In genomic region chr5:73777282-73777921, GRCm38 (mm10) we compare ENCODE assay signal across 9 mouse cellular contexts.
DNase-seq lines count a peak whose midpoint lies in the region; ATAC-seq and TF ChIP-seq lines count a peak whose summit lies in the region.
"Had no signal": no experiment of that assay in that cellular context is flagged by ENCODE, and none has a peak within 500 bp of the region (broad histone marks: within the 10 kb centered on the region; RNA-seq: fewer than 3 reads in every experiment).

No protein-coding gene starts in this region.

- peak; percentile 15 for DNase-seq in liver, adult 2 months (ENCODE audit: extremely low read depth, low read depth, low spot score)
- DNase-seq in liver, embryonic 11.5 days (ENCODE audit: low spot score), result no peak
- DNase-seq in heart, postnatal 10 days, result peak; percentile 84 to 85
- peak; percentile 14 for DNase-seq in urinary bladder, postnatal 10 days (ENCODE audit: low spot score)
- no peak for DNase-seq in cerebellum, postnatal 14 days
- DNase-seq in frontal cortex, postnatal 10 days (ENCODE audit: low spot score in 2 of 2), result no peak
- no peak for DNase-seq in embryo, embryonic 10 days (ENCODE audit: low spot score)

- no peaks in the 10 kb centered on the region for H3K79me2 ChIP-seq in liver, adult 2 months (ENCODE audit: control insufficient read depth, insufficient read depth, low read length)

- no peak for TF ChIP-seq CTCF in liver, adult 2 months (IDR thresholded peaks at IDR 0.05; ENCODE audit: low read depth, low read length)

- no peak for ATAC-seq in liver, embryonic 11.5 days (replicated peaks; ENCODE audit: low FRiP score)
- ATAC-seq in limb, embryonic 12.5 days (ENCODE audit: insufficient number of reproducible peaks, insufficient read depth, low FRiP score, low TSS enrichment, low read depth), result no peak

- H3K27me3 ChIP-seq in liver, adult 2 months (ENCODE audit: control insufficient read depth, insufficient read depth, low read length), result no peaks in the 10 kb centered on the region
- H3K27me3 ChIP-seq in liver, embryonic 11.5 days (replicated peaks; ENCODE audit: control insufficient read depth, insufficient read depth, low read length), result no peaks in the 10 kb centered on the region
- no peaks in the 10 kb centered on the region for H3K27me3 ChIP-seq in limb, embryonic 12.5 days

- no peak overlapping the region for H3K27ac ChIP-seq in liver, adult 2 months (replicated peaks; ENCODE audit: insufficient read depth, low read depth, low read length)
- H3K27ac ChIP-seq in liver, embryonic 11.5 days (ENCODE audit: low read depth, low read length), result no peak overlapping the region
- H3K27ac ChIP-seq in limb, embryonic 12.5 days, result peak overlapping the region; percentile 45; the same call in 1 of the 2 replicates

- no peaks in the 10 kb centered on the region for H3K36me3 ChIP-seq in liver, adult 2 months (ENCODE audit: control insufficient read depth, insufficient read depth, low read length)
- no peaks in the 10 kb centered on the region for H3K36me3 ChIP-seq in liver, embryonic 11.5 days (ENCODE audit: control insufficient read depth, insufficient read depth, low read length)
- no peaks in the 10 kb centered on the region for H3K36me3 ChIP-seq in limb, embryonic 12.5 days

- H3K9me3 ChIP-seq in liver, embryonic 11.5 days (ENCODE audit: control insufficient read depth, low read length), result no peaks in the 10 kb centered on the region
- peaks cover 14% of the 10 kb centered on the region; the same call in 1 of the 2 replicates for H3K9me3 ChIP-seq in limb, embryonic 12.5 days

- 87% methylated on average over 9 of the region's 9 CpGs for WGBS in liver, adult 2 months
- 79% methylated on average over 9 of the region's 9 CpGs for WGBS in liver, embryonic 11.5 days
- WGBS in limb, embryonic 12.5 days, result 60% methylated on average over 9 of the region's 9 CpGs

- H3K4me3 ChIP-seq in liver, adult 2 months (ENCODE audit: insufficient read depth, low read depth, low read length), result no peak overlapping the region
- H3K4me3 ChIP-seq in liver, embryonic 11.5 days (ENCODE audit: low read depth, low read length), result no peak overlapping the region
- no peak overlapping the region for H3K4me3 ChIP-seq in limb, embryonic 12.5 days (replicated peaks)
- H3K4me3 ChIP-seq: erythroblast, embryonic 14.5 days had no signal

- no peak overlapping the region for H3K9ac ChIP-seq in liver, adult 2 months (ENCODE audit: low read depth, low read length)
- no peak overlapping the region for H3K9ac ChIP-seq in liver, embryonic 11.5 days (ENCODE audit: low read depth, low read length)
- H3K9ac ChIP-seq in limb, embryonic 12.5 days (replicated peaks), result no peak overlapping the region

- no peak for TF ChIP-seq POLR2A in liver, adult 2 months (IDR thresholded peaks at IDR 0.05; ENCODE audit: extremely low read depth, insufficient read depth, low read length)

- intact Hi-C loops in heart, postnatal 10 days (cut with DNase I), result no loop called here

- no peaks in the 10 kb centered on the region for H3K4me1 ChIP-seq in liver, adult 2 months (ENCODE audit: control insufficient read depth, insufficient read depth, low read length)
- H3K4me1 ChIP-seq in liver, embryonic 11.5 days (replicated peaks; ENCODE audit: control insufficient read depth, insufficient read depth, low read length), result no peaks in the 10 kb centered on the region
- peaks cover 27% of the 10 kb centered on the region for H3K4me1 ChIP-seq in limb, embryonic 12.5 days (replicated peaks)

- no peak overlapping the region for H3K4me2 ChIP-seq in liver, embryonic 11.5 days
- no peak overlapping the region for H3K4me2 ChIP-seq in limb, embryonic 12.5 days

Comparison
In these comparisons a context has a peak if more than half of its experiments do, and no peak if none do; other contexts are left out.
1. DNase-seq: peak in liver, adult 2 months (single experiment), heart, postnatal 10 days (2 of 2) and urinary bladder, postnatal 10 days (single experiment); none in liver, embryonic 11.5 days (single experiment), cerebellum, postnatal 14 days (0 of 2), frontal cortex, postnatal 10 days (0 of 2) and embryo, embryonic 10 days (single experiment).